Mouse (Mus musculus) embryonic facial prominence, embryonic 15.5 days (tissue): ENCODE data around the gene Cox10. TPM values are rescaled to one million over a fixed set of nuclear protein-coding genes. Genes with fewer than 3 reads are reported as not detected.

Source experiments
- ATAC-seq: fragments of 200-750 bp; cut with Nextera tagmentation; 2 replicates; pipeline ENCODE4 v1.8.0; 2017; ENCODE audit warnings: low read depth, moderate TSS enrichment; ENCODE audit not compliant: insufficient number of reproducible peaks, low FRiP score, low TSS enrichment
- H3K27ac ChIP-seq: fragments of 300-500 bp; sonication (generic); replicated peaks from 2 replicates; pipeline ENCODE4 v1.5.1; 2015; ENCODE audit warnings: mild to moderate bottlenecking, inconsistent platforms
- H3K27me3 ChIP-seq: fragments of 300-500 bp; sonication (generic); 2 replicates; pipeline ENCODE4 v1.6.1; 2015; ENCODE audit warnings: inconsistent platforms
- H3K36me3 ChIP-seq: fragments of 300-500 bp; sonication (generic); 2 replicates; pipeline ENCODE4 v1.6.1; 2015; ENCODE audit warnings: mild to moderate bottlenecking, inconsistent platforms
- H3K4me1 ChIP-seq: fragments of 300-500 bp; sonication (generic); 2 replicates; pipeline ENCODE4 v1.6.1; 2015; ENCODE audit warnings: inconsistent platforms
- H3K4me2 ChIP-seq: fragments of 300-500 bp; sonication (generic); replicated peaks from 2 replicates; pipeline ENCODE4 v1.6.1; 2015; ENCODE audit warnings: mild to moderate bottlenecking, inconsistent platforms
- H3K4me3 ChIP-seq: fragments of 300-500 bp; sonication (generic); replicated peaks from 2 replicates; pipeline ENCODE4 v1.5.1; 2015; ENCODE audit warnings: mild to moderate bottlenecking, inconsistent platforms
- H3K9ac ChIP-seq: fragments of 300-500 bp; sonication (generic); 2 replicates; pipeline ENCODE4 v1.6.1; 2015; ENCODE audit warnings: inconsistent platforms
- H3K9me3 ChIP-seq: fragments of 300-500 bp; sonication (generic); replicated peaks from 2 replicates; pipeline ENCODE4 v1.6.1; 2016; ENCODE audit warnings: inconsistent platforms
- WGBS: fragments of 180-500 bp; shearing (Covaris S2); methylation state at CpG from one replicate; pipeline ENCODE4 v1.1.7; 2015; 5-methylcytosine and 5-hydroxymethylcytosine counted together
- polyA plus RNA-seq: library from polyadenylated mRNA; unstranded; fragments of >200 nt; fragmentation: Nextera tagmentation; extraction: Ambion mirVana; gene quantifications from 2 replicates; pipeline ENCODE4 v1.2.1, GENCODE M21; 2015

The Cox10 gene
- polyA plus RNA-seq, 1 experiment from 2014 or later: 21.6 TPM

GRCm38 (mm10) chr11:63922091-63922621 lies 157.1 kb downstream of the Cox10 start, which contains the start of gene Hs3st3b1:
Gene Hs3st3b1, minus strand, starts transcription at chr11:63922290.
- Histone ChIP-seq H3K4me3 (peak within 1 kb of the TSS; percentile 68), H3K36me3 (no peaks in the 10 kb centered on the region), H3K4me2 (peak within 1 kb of the TSS; percentile 94), H3K4me1 (peaks cover 70% of the 10 kb centered on the region), H3K27me3 (peaks cover 39% of the 10 kb centered on the region), H3K9ac (peak within 1 kb of the TSS; percentile 66), H3K27ac (peak within 1 kb of the TSS; percentile 68), H3K9me3 (no peaks in the 10 kb centered on the region)
- ATAC-seq: peak; percentile 94
- WGBS: 0% methylated on average over 43 of the region's 43 CpGs

DNA sequence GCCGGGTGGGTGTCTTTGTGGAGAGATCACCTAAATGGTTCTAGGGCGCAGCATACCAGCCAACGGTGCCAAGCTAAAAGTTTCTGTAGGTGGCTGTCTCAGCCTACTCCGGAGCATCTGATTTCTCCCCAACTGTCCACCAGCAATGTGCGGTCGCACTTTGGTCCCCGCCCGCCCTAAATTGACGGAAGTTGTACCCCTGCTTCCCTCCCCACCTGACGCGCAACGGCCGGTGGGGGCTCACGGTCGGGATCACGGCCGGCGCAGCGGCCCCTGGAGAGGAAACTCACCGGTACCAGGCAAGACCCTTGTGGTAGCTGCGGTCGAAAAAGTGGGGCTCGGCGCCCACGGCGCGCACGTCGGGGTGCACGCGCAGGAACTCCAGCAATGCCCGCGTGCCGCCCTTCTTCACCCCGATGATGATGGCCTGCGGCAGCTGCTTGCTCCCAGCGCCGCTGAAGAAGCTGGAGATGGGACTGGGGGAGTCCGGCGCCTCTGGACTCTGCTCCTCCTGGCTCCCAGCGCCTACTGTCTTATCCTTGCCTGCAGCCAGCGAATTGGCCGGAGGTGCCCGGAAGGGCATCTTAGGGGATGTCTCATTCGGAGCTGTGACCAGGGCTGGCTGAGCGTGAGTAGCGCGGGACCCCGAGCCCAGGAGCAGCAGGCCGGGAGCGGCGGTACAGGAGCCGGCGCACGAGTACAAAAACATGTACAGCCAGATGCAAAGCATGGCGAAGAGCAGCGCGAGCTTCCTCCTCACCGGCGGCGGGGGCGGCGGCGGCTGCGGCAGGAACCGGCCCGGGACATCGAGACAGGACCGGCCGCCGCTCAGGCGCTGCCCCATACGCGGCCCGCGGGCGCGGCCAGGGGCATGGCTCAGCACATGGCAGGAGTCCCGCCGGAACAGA lies 158.0 kb downstream of the Cox10 start:
- under 1% methylated on average over 74 of the region's 80 CpGs for WGBS
- H3K4me3 ChIP-seq: peak overlapping the region; percentile 68
- H3K9ac ChIP-seq: peak overlapping the region; percentile 66
- H3K4me2 ChIP-seq: peak overlapping the region; percentile 94
- H3K27ac ChIP-seq: peak overlapping the region; percentile 68
- peaks cover 70% of the 10 kb centered on the region for H3K4me1 ChIP-seq
- H3K27me3 ChIP-seq: peaks cover 34% of the 10 kb centered on the region
- ATAC-seq: no peak
- H3K36me3 ChIP-seq: no peaks in the 10 kb centered on the region
- H3K9me3 ChIP-seq: no peaks in the 10 kb centered on the region

DNA sequence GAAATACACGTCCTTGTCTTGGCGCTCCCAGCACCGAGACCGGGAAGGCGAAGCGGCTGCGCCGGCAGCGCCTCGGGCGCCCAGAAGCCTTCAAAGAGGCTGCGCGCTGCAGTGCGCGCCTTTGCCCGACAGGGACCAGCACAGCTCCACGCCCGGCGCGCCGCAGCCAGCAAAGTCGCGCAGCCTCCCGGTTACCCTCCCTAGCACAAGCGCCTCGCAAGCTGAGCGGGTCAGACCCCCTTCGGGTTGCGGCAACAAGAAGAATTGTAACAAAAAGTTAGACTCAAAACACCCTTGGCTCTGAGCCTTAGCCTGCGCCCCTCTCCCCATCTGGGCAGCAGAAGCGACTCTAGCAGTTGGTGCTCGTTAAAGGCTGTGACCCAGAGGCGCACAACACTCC lies 158.7 kb downstream of the Cox10 start:
- Histone ChIP-seq H3K4me2 (peak overlapping the region; percentile 94), H3K9ac (peak overlapping the region; percentile 66), H3K27me3 (peaks cover 34% of the 10 kb centered on the region), H3K4me1 (peaks cover 72% of the 10 kb centered on the region), H3K27ac (peak overlapping the region; percentile 68; the same call in 1 of the 2 replicates), H3K36me3 (no peaks in the 10 kb centered on the region), H3K9me3 (no peaks in the 10 kb centered on the region), H3K4me3 (peak overlapping the region; percentile 68)
- peak; percentile 67 for ATAC-seq
- under 1% methylated on average over 33 of the region's 33 CpGs for WGBS

GRCm38 (mm10) chr11:63919211-63920098 lies 159.8 kb downstream of the Cox10 start:
- Histone ChIP-seq H3K4me3 (peak overlapping the region; percentile 68), H3K9me3 (no peaks in the 10 kb centered on the region), H3K4me1 (peaks cover 65% of the 10 kb centered on the region), H3K27me3 (peaks cover 24% of the 10 kb centered on the region), H3K36me3 (no peaks in the 10 kb centered on the region), H3K27ac (peak overlapping the region; percentile 17; the same call in 1 of the 2 replicates), H3K4me2 (peak overlapping the region; percentile 94), H3K9ac (0 out of 2 replicates have a peak overlapping the region, but pooled peaks have one; percentile 18)
- ATAC-seq: no peak
- WGBS: 5% methylated on average over 51 of the region's 52 CpGs

DNA sequence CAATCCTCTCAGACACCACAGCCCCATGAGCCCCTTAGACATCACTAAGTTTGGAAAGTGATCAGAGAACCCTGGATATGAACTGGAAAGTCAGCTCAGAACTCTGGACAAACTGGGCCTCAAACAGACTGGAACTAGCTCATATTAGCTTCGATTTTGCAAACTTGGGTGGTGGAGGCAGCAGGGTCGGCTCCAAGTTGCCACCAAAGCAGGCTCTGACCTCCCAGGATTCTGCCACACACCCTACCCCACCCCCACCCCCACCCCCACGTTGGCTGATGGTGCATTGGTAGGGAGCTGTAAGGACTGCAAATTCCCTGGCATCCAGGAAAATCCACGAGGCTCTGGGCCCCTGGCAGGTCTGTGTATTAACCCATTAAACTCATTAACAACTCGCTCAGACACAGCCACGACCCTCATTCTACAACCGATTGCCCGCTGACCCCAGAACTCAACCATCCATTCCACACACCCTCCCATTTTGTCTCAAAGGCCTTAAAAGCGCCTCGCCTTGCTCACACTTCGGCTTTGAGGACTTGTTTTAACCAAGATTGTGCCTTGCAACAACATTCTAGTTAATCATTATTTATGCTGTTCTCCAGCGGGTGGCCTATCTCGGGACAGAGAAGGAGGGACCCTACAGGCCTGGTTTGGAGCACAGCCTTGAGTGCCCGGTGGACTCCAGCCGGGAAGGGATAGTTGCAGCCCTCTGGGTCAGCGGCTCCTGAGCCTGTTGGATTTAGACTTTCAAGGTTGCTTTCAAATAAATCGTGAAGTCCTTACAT lies 160.8 kb downstream of the Cox10 start:
- ATAC-seq: no peak
- H3K4me3 ChIP-seq: peak overlapping the region; percentile 68
- H3K4me1 ChIP-seq: peaks cover 65% of the 10 kb centered on the region
- H3K27ac ChIP-seq: no peak overlapping the region
- peaks cover 16% of the 10 kb centered on the region for H3K27me3 ChIP-seq
- H3K36me3 ChIP-seq: no peaks in the 10 kb centered on the region
- 36% methylated on average over 17 of the region's 17 CpGs for WGBS
- H3K4me2 ChIP-seq: peak overlapping the region; percentile 94
- no peak overlapping the region for H3K9ac ChIP-seq
- no peaks in the 10 kb centered on the region for H3K9me3 ChIP-seq

DNA sequence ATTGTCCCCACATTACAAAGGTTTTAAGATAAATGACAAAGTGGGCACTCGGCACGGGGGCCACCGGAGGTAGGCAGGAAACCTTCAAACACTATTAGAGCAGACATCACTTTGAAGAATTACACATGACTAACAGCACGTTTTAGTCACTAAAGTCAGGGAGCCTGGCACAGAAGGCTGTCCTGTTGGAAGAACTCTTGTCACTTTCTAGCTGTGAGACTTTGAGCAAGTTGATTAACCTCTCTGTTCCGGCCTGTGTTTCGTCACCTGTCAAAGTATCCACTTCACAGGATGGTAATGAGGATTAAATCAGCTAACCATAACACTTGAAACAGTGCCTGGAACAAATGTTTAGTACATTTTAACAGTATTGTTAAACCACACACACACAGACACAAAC lies 161.7 kb downstream of the Cox10 start:
- Histone ChIP-seq H3K9ac (no peak overlapping the region), H3K36me3 (no peaks in the 10 kb centered on the region), H3K9me3 (no peaks in the 10 kb centered on the region), H3K27me3 (peaks cover 7% of the 10 kb centered on the region), H3K4me1 (peaks cover 55% of the 10 kb centered on the region), H3K4me2 (0 out of 2 replicates have a peak overlapping the region, but pooled peaks have one; percentile 4), H3K27ac (no peak overlapping the region), H3K4me3 (no peak overlapping the region)
- WGBS: 40% methylated on average over 6 of the region's 6 CpGs
- no peak for ATAC-seq

GRCm38 (mm10) chr11:63914388-63914787 lies 164.9 kb downstream of the Cox10 start:
- peak; percentile 80 for ATAC-seq
- H3K27me3 ChIP-seq: no peaks in the 10 kb centered on the region
- H3K4me2 ChIP-seq: peak overlapping the region; percentile 84
- peaks cover 36% of the 10 kb centered on the region for H3K4me1 ChIP-seq
- peak overlapping the region; percentile 42 for H3K4me3 ChIP-seq
- no peaks in the 10 kb centered on the region for H3K36me3 ChIP-seq
- no peaks in the 10 kb centered on the region for H3K9me3 ChIP-seq
- 3% methylated on average over 20 of the region's 20 CpGs for WGBS
- no peak overlapping the region for H3K27ac ChIP-seq
- no peak overlapping the region for H3K9ac ChIP-seq

- Histone ChIP-seq H3K9me3 (no peaks in the 10 kb centered on the region), H3K27me3 (no peaks in the 10 kb centered on the region), H3K4me1 (peaks cover 32% of the 10 kb centered on the region), H3K9ac (no peak overlapping the region), H3K4me2 (peak overlapping the region; percentile 84), H3K4me3 (peak overlapping the region; percentile 42), H3K27ac (no peak overlapping the region), H3K36me3 (no peaks in the 10 kb centered on the region)
- ATAC-seq: no peak; the same call in 1 of the 2 replicates
- WGBS: 26% methylated on average over 4 of the region's 4 CpGs
Observed at GRCm38 (mm10) chr11:63913936-63914335, 165.3 kb downstream of the Cox10 start.
